ENCODE assay signal across 9 mouse cellular contexts in the genomic region with DNA sequence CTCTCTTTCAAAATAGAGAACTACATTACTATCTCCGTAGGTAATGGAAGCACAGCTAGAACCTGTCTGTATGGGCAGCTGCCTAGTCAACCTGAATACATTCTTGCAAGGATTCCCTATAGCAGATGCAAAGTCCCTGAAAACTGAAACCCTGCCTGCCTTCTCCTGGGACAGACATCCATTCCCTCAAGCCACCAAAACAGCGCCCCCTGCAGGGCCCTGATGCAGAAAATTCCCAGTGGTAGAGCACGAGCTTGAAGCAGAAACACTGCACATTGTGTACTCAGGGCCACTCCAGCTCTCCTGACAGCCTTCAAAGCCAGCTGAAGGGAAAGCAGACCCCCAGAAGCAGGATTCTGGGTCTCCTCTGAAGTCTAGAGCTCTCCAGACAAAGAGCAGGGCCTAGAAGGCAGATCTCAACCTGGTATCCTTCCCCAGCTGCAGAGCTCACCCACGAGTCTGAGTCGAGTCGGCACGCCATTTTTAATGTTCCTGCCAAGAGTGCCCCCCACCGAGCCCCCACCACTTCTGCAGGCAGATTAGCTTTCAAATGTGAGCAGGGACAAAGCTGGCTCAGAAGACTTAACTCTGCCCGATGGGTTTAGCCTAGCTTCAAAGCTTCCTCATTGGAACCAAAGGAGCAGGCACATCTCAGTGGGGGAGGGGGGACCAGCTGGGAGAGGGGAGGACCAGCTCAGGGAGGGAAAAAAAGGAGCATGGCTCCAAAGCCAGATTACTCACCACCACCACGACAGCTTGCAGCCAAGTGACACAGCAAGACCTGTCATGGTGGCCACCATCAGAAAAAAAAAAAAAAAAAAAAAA.
DNase-seq lines count a peak whose midpoint lies in the region; ATAC-seq and TF ChIP-seq lines count a peak whose summit lies in the region.
"Had no signal": no experiment of that assay in that cellular context is flagged by ENCODE, and none has a peak within 500 bp of the region (broad histone marks: within the 10 kb centered on the region; RNA-seq: fewer than 3 reads in every experiment).

No protein-coding gene starts in this region.

- intact Hi-C loops in left cerebral cortex, postnatal 25 days (cut with DNase I), result no loop called here

- no peak for ATAC-seq in kidney, postnatal 0 days (replicated peaks; ENCODE audit: low FRiP score, low read depth)
- ATAC-seq in kidney, embryonic 16.5 days (ENCODE audit: low FRiP score, low TSS enrichment), result no peak
- ATAC-seq in embryonic facial prominence, embryonic 13.5 days (ENCODE audit: insufficient number of reproducible peaks, insufficient read depth, low FRiP score, low TSS enrichment, low read depth), result no peak; the same call in 1 of the 2 replicates
- ATAC-seq in granulocyte monocyte progenitor cell, adult 5-6 weeks (replicated peaks; ENCODE audit: poor library complexity, severe bottlenecking), result no peak

- no peaks in the 10 kb centered on the region for H3K9me3 ChIP-seq in kidney, postnatal 0 days (replicated peaks; ENCODE audit: low read length)
- H3K9me3 ChIP-seq in kidney, embryonic 16.5 days (ENCODE audit: low read length), result no peaks in the 10 kb centered on the region
- no peaks in the 10 kb centered on the region for H3K9me3 ChIP-seq in E14TG2a.4 (ENCODE audit: low read length)
- no peaks in the 10 kb centered on the region for H3K9me3 ChIP-seq in embryonic facial prominence, embryonic 13.5 days

- H3K36me3 ChIP-seq in kidney, postnatal 0 days (ENCODE audit: insufficient read depth, low read length), result no peaks in the 10 kb centered on the region
- H3K36me3 ChIP-seq in kidney, embryonic 16.5 days (ENCODE audit: insufficient read depth, low read length), result no peaks in the 10 kb centered on the region
- H3K36me3 ChIP-seq in E14TG2a.4 (ENCODE audit: insufficient read depth, low read length), result no peaks in the 10 kb centered on the region
- peaks cover 5% of the 10 kb centered on the region for H3K36me3 ChIP-seq in embryonic facial prominence, embryonic 13.5 days

- H3K4me1 ChIP-seq in kidney, postnatal 0 days (replicated peaks; ENCODE audit: insufficient read depth, low read length), result no peaks in the 10 kb centered on the region
- H3K4me1 ChIP-seq in kidney, embryonic 16.5 days (ENCODE audit: insufficient read depth, low read length), result peaks cover 11% of the 10 kb centered on the region
- peaks cover 38% of the 10 kb centered on the region for H3K4me1 ChIP-seq in E14TG2a.4 (replicated peaks; ENCODE audit: low read depth, low read length)
- H3K4me1 ChIP-seq in embryonic facial prominence, embryonic 13.5 days, result peaks cover 70% of the 10 kb centered on the region

- no peak overlapping the region for H3K27ac ChIP-seq in kidney, postnatal 0 days
- H3K27ac ChIP-seq in kidney, embryonic 16.5 days (ENCODE audit: low read length), result no peak overlapping the region
- H3K27ac ChIP-seq in embryonic facial prominence, embryonic 13.5 days, result peak overlapping the region; percentile 75

- DNase-seq in kidney, postnatal 0 days (ENCODE audit: low spot score), result peak; percentile 68
- peak; percentile 74 for DNase-seq in adrenal gland, postnatal 10 days
- DNase-seq in lung, postnatal 36 days, result peak; percentile 40
- no peak for DNase-seq in left cerebral cortex, postnatal 25 days (ENCODE audit: low spot score in 2 of 2)

- peak; percentile 61 for TF ChIP-seq CTCF in kidney, postnatal 0 days (IDR thresholded peaks at IDR 0.05; ENCODE audit: low read depth)
- TF ChIP-seq CTCF in E14TG2a.4 (conservative IDR thresholded peaks at IDR 0.05; ENCODE audit: low read length), result peak; percentile 82

- H3K4me3 ChIP-seq in kidney, postnatal 0 days (replicated peaks; ENCODE audit: low read depth, low read length), result no peak overlapping the region
- H3K4me3 ChIP-seq in kidney, embryonic 16.5 days (ENCODE audit: low read length), result no peak overlapping the region
- no peak overlapping the region for H3K4me3 ChIP-seq in E14TG2a.4 (replicated peaks; ENCODE audit: low read length)
- no peak overlapping the region for H3K4me3 ChIP-seq in embryonic facial prominence, embryonic 13.5 days
- H3K4me3 ChIP-seq: erythroblast, embryonic 14.5 days had no signal

- no peak overlapping the region for H3K4me2 ChIP-seq in kidney, postnatal 0 days (ENCODE audit: low read length)
- H3K4me2 ChIP-seq in kidney, embryonic 16.5 days (replicated peaks; ENCODE audit: low read depth, low read length), result no peak overlapping the region
- H3K4me2 ChIP-seq in embryonic facial prominence, embryonic 13.5 days, result no peak overlapping the region

- whole genome bisulfite sequencing in kidney, postnatal 0 days, result 54% methylated on average over 10 of the region's 10 CpGs
- WGBS in kidney, embryonic 16.5 days, result 49% methylated on average over 10 of the region's 10 CpGs
- 20% methylated on average over 10 of the region's 10 CpGs for WGBS in embryonic facial prominence, embryonic 13.5 days

- no peak overlapping the region for H3K9ac ChIP-seq in kidney, postnatal 0 days (ENCODE audit: low read depth, low read length)
- H3K9ac ChIP-seq in kidney, embryonic 16.5 days (replicated peaks; ENCODE audit: low read length), result no peak overlapping the region
- no peak overlapping the region for H3K9ac ChIP-seq in embryonic facial prominence, embryonic 13.5 days

- H3K27me3 ChIP-seq in kidney, postnatal 0 days (ENCODE audit: insufficient read depth, low read length), result no peaks in the 10 kb centered on the region
- H3K27me3 ChIP-seq in kidney, embryonic 16.5 days (ENCODE audit: insufficient read depth, low read length), result peaks cover 4% of the 10 kb centered on the region; the same call in 1 of the 2 replicates
- peaks cover 15% of the 10 kb centered on the region for H3K27me3 ChIP-seq in E14TG2a.4 (ENCODE audit: insufficient read depth, low read length)
- peaks cover 3% of the 10 kb centered on the region for H3K27me3 ChIP-seq in embryonic facial prominence, embryonic 13.5 days

Comparison
In these comparisons a context has a peak if more than half of its experiments do, and no peak if none do; other contexts are left out.
1. DNase-seq: peak in kidney, postnatal 0 days (single experiment), adrenal gland, postnatal 10 days (single experiment) and lung, postnatal 36 days (single experiment); none in left cerebral cortex, postnatal 25 days (0 of 2).